Mouse (Mus musculus) midbrain, embryonic 16.5 days (tissue): ENCODE results near the gene Nkx2-5. TPM values are rescaled to one million over a fixed set of nuclear protein-coding genes. Genes with fewer than 3 reads are reported as not detected.

ENCODE experiments used
- ATAC-seq: fragments of 200-750 bp; cut with Nextera tagmentation; 2 replicates; pipeline ENCODE4 v1.8.0; 2017; ENCODE audit warnings: moderate TSS enrichment
- H3K27ac ChIP-seq: fragments of 300-500 bp; sonication (generic); 2 replicates; pipeline ENCODE4 v1.5.1; 2014; ENCODE audit warnings: mild to moderate bottlenecking, low read length, mixed read lengths
- H3K27me3 ChIP-seq: fragments of 300-500 bp; sonication (generic); 2 replicates; pipeline ENCODE4 v1.6.1; 2014; ENCODE audit warnings: low read depth, low read length, mixed read lengths; ENCODE audit not compliant: control insufficient read depth, insufficient read depth
- H3K36me3 ChIP-seq: fragments of 300-500 bp; sonication (generic); 2 replicates; pipeline ENCODE4 v1.6.1; 2014; ENCODE audit warnings: mild to moderate bottlenecking, low read length, moderate library complexity, mixed read lengths; ENCODE audit not compliant: control insufficient read depth, insufficient read depth
- H3K4me1 ChIP-seq: fragments of 300-500 bp; sonication (generic); 2 replicates; pipeline ENCODE4 v1.6.1; 2014; ENCODE audit warnings: mild to moderate bottlenecking, low read length, mixed read lengths; ENCODE audit not compliant: control insufficient read depth, insufficient read depth
- H3K4me2 ChIP-seq: fragments of 300-500 bp; sonication (generic); 2 replicates; pipeline ENCODE4 v1.6.1; 2014; ENCODE audit warnings: mild to moderate bottlenecking, low read length, mixed read lengths
- H3K4me3 ChIP-seq: fragments of 300-500 bp; sonication (generic); 2 replicates; pipeline ENCODE4 v1.5.1; 2014; ENCODE audit warnings: low read depth, mild to moderate bottlenecking, low read length, moderate library complexity, mixed read lengths
- H3K9ac ChIP-seq: fragments of 300-500 bp; sonication (generic); 2 replicates; pipeline ENCODE4 v1.6.1; 2014; ENCODE audit warnings: low read depth, low read length, mixed read lengths
- H3K9me3 ChIP-seq: fragments of 300-500 bp; sonication (generic); replicated peaks from 2 replicates; pipeline ENCODE4 v1.6.1; 2014; ENCODE audit warnings: mild to moderate bottlenecking, low read length, mixed read lengths; ENCODE audit not compliant: control insufficient read depth, poor library complexity, severe bottlenecking
- WGBS: fragments of 180-500 bp; shearing (Covaris S2); extraction: QIAGEN DNeasy Blood & Tissue Kit; methylation state at CpG from one replicate; pipeline ENCODE4 v1.1.7; 2014; 5-methylcytosine and 5-hydroxymethylcytosine counted together
- polyA plus RNA-seq: library from polyadenylated mRNA; unstranded; fragments of >200 nt; fragmentation: Nextera tagmentation; extraction: Ambion mirVana; gene quantifications from 2 replicates; pipeline ENCODE4 v1.2.1, GENCODE M21; 2015

The Nkx2-5 gene
- polyA plus RNA-seq, 1 experiment from 2014 or later: not detected

DNA sequence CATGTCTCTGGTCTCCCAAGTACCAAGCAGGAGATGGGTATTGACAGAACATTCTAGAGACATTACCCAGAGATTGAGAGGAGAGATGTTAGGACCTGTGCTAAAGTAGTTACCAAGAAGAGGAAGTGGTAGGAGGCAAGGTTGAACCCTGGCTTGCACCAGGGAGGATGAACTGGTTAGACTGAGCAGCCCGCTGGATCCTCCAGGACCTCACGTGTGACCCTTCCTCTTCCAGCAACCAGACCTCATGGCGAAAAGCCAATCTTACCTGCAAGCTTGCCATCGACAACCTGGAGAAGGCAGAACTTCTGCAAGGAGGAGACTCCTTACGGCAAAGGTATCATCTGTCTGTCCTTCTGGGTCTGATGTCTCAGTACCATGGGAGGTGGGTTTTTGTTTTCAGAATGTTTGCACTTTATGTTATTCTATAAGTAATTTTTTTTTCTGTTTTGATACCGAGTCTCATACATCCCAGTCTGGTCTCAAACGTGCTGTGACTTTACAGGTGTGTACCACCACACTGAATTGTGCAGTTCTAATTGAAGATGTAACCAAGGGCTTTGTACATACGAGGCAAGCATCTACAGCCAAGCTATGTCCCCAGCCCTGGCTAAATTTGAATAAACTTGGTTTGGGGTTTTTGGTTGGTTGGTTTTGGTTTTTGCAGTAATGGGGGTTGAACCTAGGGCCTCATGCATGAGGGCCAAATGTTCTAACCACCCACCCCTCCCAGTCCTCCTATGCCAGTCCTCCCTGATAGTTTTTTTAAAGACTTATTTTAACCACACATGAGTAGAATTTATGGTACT, 55.1 kb downstream of the Nkx2-5 start:
- H3K4me3 ChIP-seq: no peak overlapping the region
- ATAC-seq: no peak
- H3K27ac ChIP-seq: no peak overlapping the region
- H3K4me2 ChIP-seq: no peak overlapping the region
- no peaks in the 10 kb centered on the region for H3K27me3 ChIP-seq
- no peaks in the 10 kb centered on the region for H3K4me1 ChIP-seq
- no peaks in the 10 kb centered on the region for H3K9me3 ChIP-seq
- H3K9ac ChIP-seq: no peak overlapping the region
- peaks cover 37% of the 10 kb centered on the region for H3K36me3 ChIP-seq
- 94% methylated on average over 8 of the region's 8 CpGs for WGBS

DNA sequence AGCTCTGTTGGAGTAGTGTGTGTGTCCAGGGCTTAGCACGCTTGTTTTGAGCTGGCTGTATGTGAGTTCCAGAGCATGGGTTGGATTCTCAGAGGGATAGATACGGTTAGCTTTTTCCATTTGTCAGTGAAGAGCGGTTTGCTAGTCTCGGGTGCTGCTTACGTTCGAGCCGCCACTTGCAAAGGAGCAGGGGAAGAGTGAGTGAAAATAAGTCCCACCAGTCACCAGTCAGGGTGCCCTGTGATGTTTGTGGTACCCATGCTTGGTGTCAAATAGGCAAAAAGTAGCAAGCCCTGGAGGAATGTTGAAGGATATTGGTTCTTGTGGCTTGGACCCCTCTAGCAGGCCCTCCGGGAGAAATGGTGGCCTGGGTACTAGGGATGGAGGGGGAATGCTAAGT, 55.8 kb downstream of the Nkx2-5 start:
- no peak for ATAC-seq

More for the DNA sequence above, 55.8 kb downstream of the Nkx2-5 start:
- H3K9ac ChIP-seq: no peak overlapping the region
- H3K4me2 ChIP-seq: no peak overlapping the region
- H3K27me3 ChIP-seq: no peaks in the 10 kb centered on the region
- no peak overlapping the region for H3K4me3 ChIP-seq
- WGBS: 96% methylated on average over 8 of the region's 8 CpGs
- no peaks in the 10 kb centered on the region for H3K4me1 ChIP-seq
- H3K36me3 ChIP-seq: peaks cover 42% of the 10 kb centered on the region
- no peak overlapping the region for H3K27ac ChIP-seq
- H3K9me3 ChIP-seq: no peaks in the 10 kb centered on the region

Other genes starting within 250 kb of the Nkx2-5 start
- gene Atp6v0e, start 181.8 kb downstream of the Nkx2-5 start, polyA plus RNA-seq: 77.2 and 83.0 TPM in 2 replicates
- gene Crebrf, start 129.4 kb downstream of the Nkx2-5 start, polyA plus RNA-seq: 9.7 and 11.0 TPM in 2 replicates
- gene Bnip1, start 63.9 kb downstream of the Nkx2-5 start, polyA plus RNA-seq: 62.3 and 64.2 TPM in 2 replicates
- gene Kifc5b, start 72.1 kb upstream of the Nkx2-5 start, polyA plus RNA-seq: 2.3 and 3.3 TPM in 2 replicates
- gene Phf1, start 88.0 kb upstream of the Nkx2-5 start, polyA plus RNA-seq: 24.5 and 28.0 TPM in 2 replicates
- gene Cuta, start 94.6 kb upstream of the Nkx2-5 start, polyA plus RNA-seq: 130 TPM in 2 replicates
- 4.3 and 4.6 TPM in 2 replicates for gene Syngap1, start 96.2 kb upstream of the Nkx2-5 start, polyA plus RNA-seq
- gene Zbtb9, start 128.2 kb upstream of the Nkx2-5 start, polyA plus RNA-seq: 13.8 and 15.9 TPM in 2 replicates
- 2.9 and 3.7 TPM in 2 replicates for gene Bak1, start 184.0 kb upstream of the Nkx2-5 start, polyA plus RNA-seq
- 0.70 and 0.73 TPM in 2 replicates for gene Itpr3, start 212.3 kb upstream of the Nkx2-5 start, polyA plus RNA-seq